Mouse (Mus musculus) inflammation-experienced regulatory T-cells, adult 16 weeks (primary cell): ENCODE data around the gene Zfp346. TPM values are rescaled to one million over a fixed set of nuclear protein-coding genes. Genes with fewer than 3 reads are reported as not detected.

Experiments
- polyA plus RNA-seq: library from polyadenylated mRNA; unstranded; fragments of 100-300 nt; shearing (Covaris generic); gene quantifications from one replicate; pipeline ENCODE4 v1.2.1, GENCODE M21; 2017

The Zfp346 gene
- 45.3 TPM for polyA plus RNA-seq

GRCm38 (mm10) chr13:55105045-55105952 lies at the start of gene Zfp346:
Gene Zfp346, plus strand, starts transcription at chr13:55105311.

GRCm38 (mm10) chr13:55099726-55100478 lies 5.2 kb upstream of the Zfp346 start, which contains the start of gene Uimc1:
Gene Uimc1, minus strand, starts transcription at chr13:55100300.

GRCm38 (mm10) chr13:55133448-55133847 lies 28.3 kb downstream of the Zfp346 start, which contains the start of gene Gm17617:
Gene Gm17617, minus strand, starts transcription at chr13:55133548.

GRCm38 (mm10) chr13:55152621-55153415 lies 47.7 kb downstream of the Zfp346 start, which contains the start of gene Fgfr4:
Gene Fgfr4, plus strand, starts transcription at chr13:55152640.

Other genes with a start within 250 kb of the Zfp346 start
- 1.00 TPM for gene Unc5a, start 155.9 kb upstream of the Zfp346 start, polyA plus RNA-seq
- gene Hk3, start 83.9 kb upstream of the Zfp346 start, polyA plus RNA-seq, result 1.6 TPM
- 79.5 TPM for gene Uimc1, start 5.0 kb upstream of the Zfp346 start, polyA plus RNA-seq
- gene Gm17617, start 28.2 kb downstream of the Zfp346 start, polyA plus RNA-seq, result not detected
- not detected for gene Fgfr4, start 47.3 kb downstream of the Zfp346 start, polyA plus RNA-seq
- gene Nsd1, start 104.5 kb downstream of the Zfp346 start, polyA plus RNA-seq, result 87.7 TPM
- gene Prelid1, start 215.2 kb downstream of the Zfp346 start, polyA plus RNA-seq, result 399 TPM
- 21.6 TPM for gene Rab24, start 216.6 kb downstream of the Zfp346 start, polyA plus RNA-seq
- gene Mxd3, start 224.5 kb downstream of the Zfp346 start, polyA plus RNA-seq, result 4.0 TPM